Mouse (Mus musculus) left cerebral cortex, postnatal 14 days (tissue): ENCODE data around the gene Pamr1. TPM values are rescaled to one million over a fixed set of nuclear protein-coding genes. Genes with fewer than 3 reads are reported as not detected.

Experiments
- DNase-seq, 2 experiments: peaks; one replicate each; pipeline ENCODE4 v3.0.0; 2021 to 2022; ENCODE audit warnings: low spot score in 2 of 2, mixed read lengths in 1 of 2
- intact Hi-C: fragments of 180-260 bp; cut with DNase I; formaldehyde crosslinking; loops from one replicate; pipeline ENCODE4 v1.15.1; 2025
- total RNA-seq, 2 experiments: library from RNA; stranded (reverse); gene quantifications; 2 replicates each; pipeline ENCODE4 v1.2.3; 2021

Gene Pamr1
- total RNA-seq, 2 experiments from 2014 or later: 34.4 to 35.9 TPM

DNA sequence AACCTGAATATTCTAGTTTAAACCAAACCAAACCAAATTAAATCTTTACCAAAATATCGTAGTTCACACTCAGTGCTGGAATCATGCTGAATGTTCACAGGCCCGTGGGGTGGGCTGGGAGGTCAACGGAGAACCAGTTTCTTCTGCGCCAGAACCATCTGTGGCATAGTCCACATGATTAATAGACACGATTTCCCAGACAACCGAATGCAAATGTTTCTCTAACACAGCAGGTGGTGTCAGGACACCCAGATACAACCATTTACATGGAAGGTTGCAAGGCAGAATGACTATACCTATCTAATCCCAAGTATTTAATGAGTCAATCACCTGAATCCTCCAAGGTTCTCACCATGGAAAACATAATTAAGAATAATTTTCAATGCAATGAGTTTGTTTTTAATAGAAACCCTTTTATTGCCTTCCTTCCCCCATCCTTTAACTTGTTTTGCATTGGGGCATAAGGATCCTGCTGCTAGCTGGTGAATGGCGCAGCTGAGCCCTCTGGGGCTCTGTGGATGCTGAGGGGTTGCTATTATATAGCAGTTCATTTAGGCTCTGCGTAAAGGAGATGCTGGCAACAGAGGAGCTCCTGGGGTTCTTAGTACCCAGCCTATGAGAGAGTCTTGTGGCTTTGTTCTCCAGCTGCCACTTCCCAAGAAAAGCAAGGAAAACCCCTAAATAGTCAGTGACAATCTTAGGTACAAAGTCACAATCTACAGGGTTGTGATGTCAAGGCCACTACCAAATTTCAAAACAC, 106.3 kb downstream of the Pamr1 start:
- DNase-seq: no peak
- intact Hi-C loops: loop anchor here (5.0 kb wide), 2 partner anchors 34 to 59 kb away; no protein-coding TSS in a partner anchor

DNA sequence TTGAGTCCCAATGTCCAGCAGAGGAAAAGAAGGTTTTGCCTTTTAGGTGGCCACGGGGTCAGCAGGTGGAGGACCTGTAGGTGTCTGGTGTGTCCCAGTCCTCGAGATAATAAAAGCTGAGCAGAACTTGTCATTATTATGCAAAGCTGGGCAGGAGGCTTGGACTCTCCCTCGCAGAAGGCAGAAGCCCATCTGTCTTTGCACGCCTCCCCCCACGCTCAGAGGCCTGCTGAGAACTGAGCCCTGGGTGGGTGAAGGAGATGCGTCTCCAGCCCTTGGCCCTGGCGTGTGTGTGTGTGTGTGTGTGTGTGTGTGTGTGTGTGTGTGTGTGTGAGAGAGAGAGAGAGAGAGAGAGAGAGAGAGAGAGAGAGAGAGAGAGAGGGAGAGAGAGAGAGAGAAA, 107.9 kb downstream of the Pamr1 start:
- intact Hi-C loops: loop anchor here (5.0 kb wide), 2 partner anchors 35 to 60 kb away; no protein-coding TSS in a partner anchor
- peak; percentile 49 to 64 for DNase-seq

DNA sequence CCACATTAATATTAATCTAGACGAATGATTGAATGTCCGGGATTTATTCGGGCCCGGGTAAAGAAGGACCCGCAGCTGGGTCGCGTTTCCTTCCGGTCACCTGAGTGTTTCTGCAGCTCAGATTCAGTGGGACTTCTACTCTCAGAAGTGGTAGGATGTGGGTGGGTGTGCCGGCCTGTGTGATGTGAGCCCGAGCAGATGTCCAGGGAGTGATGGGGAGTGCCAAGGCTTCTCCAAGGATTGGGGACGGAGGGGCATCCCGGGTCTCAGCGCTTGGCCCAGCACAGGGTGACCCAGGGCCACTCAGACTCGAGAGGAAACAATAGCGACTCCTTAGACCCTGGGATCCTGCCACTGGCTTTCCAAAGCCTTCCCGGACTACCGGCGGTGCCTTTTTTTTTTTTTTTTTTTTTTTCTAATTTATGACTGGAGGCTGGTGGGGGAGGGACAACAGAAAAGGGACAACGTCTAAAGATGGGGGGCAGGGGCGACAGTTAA, 108.4 kb downstream of the Pamr1 start, which contains the start of gene Slc1a2:
Gene Slc1a2, plus strand, starts transcription at position 497 of the 498 bp plus-strand sequence.
- peak; percentile 66 to 83 for DNase-seq
- intact Hi-C loops: loop anchor here (5.0 kb wide), 2 partner anchors 36 to 61 kb away; no protein-coding TSS in a partner anchor

DNA sequence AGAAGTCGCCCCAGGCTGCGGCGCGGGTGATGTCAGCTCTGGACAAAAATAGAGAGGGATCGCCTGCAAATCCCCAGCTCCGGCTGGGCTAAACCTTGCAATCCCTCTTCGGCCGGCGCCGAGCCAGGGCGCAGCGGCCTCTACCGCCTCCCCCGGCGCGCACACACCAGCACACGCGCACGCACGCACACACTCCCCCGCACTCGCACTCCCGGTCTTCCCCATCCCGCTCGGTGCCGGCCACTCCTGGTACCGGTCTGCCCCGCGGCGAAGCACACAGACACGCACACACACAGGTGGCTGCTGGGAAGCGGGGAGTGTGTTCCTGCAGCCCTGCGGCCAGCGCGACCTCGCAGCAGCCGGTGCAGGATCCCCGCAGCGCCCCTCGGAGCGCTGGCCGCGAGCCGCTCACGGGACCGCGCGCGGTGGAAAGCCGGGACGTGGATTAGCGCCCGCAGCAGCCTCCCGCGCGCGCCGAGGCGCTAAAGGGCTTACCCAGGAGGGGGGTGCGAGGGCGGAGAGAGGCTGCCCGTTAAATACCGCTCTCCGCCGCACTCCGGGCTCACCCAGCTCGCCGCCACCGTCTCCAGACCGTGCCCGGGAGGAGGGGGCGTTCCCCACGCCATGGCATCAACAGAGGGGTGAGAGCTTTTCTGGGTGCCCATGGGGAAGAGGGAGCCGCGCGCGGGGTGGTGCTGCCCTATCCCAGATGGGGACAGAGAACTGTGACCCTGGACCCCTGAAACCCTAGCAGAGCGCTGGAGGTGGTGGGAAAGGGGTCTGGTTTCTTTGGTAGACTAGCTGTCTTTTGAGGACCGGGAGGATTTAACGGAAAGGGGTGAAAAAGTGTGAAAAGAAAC, 109.1 kb downstream of the Pamr1 start:
- peak; percentile 73 to 77 for DNase-seq
- intact Hi-C loops: loop anchor here (5.0 kb wide), 2 partner anchors 37 to 62 kb away; no protein-coding TSS in a partner anchor

DNA sequence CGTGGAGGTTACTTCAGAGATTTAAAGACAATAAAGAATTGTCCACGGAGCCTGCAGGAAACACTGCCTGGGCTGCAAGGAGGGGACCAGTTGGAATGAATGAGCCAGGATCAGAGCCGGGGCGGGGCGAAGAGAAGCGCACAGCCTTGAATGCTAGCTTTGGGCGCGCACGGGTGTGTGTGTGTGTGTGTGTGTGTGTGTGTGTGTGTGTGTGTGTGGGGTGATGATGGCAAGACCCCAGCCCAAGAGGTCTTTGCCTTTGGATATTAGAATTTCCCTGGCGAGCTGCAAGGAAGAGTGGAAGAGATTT, 109.7 kb downstream of the Pamr1 start:
- no peak for DNase-seq
- intact Hi-C loops: loop anchor here (5.0 kb wide), 2 partner anchors 37 to 62 kb away; no protein-coding TSS in a partner anchor

DNA sequence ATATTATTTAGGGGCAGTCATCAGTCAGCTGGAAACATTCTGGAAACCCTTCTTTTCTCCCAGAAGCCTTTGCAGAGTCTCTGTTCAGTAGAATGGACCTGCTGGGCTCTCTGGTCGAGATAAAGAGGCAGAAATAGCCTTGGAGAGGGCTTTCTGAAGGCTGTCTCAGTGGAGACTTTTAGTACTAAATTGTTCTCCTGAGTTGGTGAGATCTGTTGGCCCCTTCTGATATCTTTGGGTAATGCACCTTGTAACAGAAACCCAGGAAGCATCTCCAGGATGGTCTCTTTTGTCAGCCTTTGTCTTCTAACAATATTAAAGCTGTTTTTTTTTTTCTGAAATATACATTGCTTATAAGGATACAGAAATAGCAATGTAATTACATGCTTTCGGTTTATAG, 111.2 kb downstream of the Pamr1 start:
- intact Hi-C loops: no loop called here

DNA sequence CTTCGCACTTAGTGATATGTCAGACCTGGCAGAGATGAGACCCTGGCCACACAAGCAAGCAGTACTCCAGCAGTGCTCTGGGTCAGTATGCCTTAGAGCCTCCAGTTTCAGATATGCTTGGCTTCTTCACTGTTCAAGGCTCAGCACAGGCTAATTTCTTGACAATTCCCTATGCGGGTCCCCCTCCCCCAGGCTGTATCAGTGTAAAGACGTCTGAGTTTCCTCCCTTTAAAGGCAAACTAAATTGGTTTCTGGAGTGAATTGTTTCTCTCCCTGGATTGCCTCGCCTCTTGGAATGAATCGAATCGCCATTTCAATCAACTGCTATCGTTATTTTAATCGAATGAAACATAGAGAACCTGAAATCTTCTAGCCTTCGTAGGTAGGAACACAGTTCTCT, 113.1 kb downstream of the Pamr1 start:
- DNase-seq: no peak
- intact Hi-C loops: no loop called here

More for the DNA sequence above, 111.2 kb downstream of the Pamr1 start:
- DNase-seq: no peak

DNA sequence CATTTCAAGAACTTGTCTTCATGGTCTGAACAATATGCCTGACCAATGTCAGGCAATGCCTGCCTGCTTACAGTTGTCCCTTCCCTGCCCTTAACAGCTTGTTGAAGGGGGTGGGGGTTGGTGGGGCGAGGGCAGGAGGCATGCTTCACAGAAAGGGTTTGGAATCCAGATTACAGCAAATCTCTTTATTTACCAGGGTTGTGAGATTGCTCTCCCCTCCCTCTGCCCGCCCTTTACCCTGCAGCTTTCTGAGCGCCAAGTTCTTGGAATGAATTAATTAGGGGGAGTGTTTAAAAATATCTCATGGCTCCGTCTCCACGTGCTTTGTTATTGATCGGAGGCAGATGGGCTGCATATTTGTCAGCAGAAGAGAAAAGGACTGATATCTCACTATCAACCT, 113.5 kb downstream of the Pamr1 start:
- intact Hi-C loops: no loop called here
- no peak for DNase-seq

DNA sequence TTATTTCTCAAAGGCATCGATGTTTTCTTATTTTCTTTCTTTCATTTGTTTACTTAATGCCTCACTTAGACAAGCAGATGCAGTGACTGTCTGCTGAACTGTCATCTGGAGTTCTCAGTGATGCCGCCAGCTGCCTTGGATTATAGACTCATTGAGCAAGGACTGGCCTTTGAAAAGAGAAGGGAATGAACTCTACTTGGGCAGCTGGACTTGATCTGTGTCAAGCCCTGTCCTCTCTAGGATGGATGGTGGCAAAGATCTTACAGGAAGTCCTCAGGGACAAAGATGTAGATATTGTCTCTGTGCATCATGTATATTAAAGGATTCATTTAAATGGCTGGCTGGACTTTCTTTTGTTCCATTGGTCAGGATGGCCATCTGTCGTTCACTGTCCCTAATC, 114.1 kb downstream of the Pamr1 start:
- intact Hi-C loops: no loop called here
- DNase-seq: no peak

DNA sequence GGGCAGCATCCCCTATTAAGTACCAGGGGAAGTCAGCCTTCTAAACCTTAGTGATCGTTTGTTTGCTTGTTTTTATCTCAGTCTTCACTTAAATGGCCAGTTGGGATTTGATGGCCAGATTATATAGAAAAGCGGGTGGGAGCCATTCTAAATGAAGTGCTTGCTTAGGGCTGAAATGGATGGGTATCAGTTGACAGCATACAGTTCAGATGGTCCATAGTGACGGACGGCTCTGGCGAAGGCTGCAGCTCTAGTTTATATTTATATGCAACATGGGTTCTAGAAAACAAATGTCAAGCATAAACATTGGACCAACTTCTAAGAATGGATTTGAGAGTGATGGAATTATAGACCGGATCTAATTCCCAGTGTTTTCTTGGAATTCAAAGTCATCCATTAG, 118.2 kb downstream of the Pamr1 start:
- intact Hi-C loops: no loop called here
- DNase-seq: no peak

DNA sequence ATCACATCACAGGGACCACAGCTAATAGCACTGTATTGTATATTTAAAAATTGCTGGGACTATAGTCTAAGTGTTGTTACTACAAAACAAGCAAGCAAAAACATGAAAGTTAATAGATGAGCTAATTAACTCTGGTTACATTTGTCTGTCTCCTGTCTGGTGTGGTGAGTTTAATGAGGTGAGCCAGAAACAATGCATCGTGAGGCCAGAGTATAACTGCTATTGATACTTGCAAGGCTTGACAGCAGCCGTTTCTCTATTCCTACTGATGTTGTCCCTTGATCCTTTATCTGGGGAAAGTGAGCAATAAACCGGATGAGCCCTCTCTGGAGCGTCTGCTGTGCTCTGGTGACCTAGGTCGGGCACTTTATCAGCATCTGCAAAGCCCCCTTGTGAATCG, 119.8 kb downstream of the Pamr1 start:
- intact Hi-C loops: no loop called here

DNA sequence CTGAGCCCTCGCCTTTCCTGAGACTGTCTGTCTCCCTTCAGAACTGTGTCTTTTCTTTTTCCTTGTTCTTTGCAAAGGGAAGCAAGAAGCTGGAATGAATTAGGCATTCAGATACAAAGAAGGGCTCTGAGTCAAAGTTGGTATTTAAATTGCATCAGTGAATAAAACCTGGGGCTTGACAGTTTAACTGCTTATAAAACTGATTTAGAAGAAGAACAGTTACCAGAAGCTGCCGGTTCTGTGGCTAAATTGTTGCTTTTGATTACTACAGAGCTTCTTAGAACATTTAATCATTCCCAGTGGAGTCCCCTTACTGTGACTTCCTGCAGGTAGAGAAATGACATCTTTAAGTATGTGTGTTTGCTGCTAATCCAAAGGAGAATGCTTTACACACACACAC, 124.8 kb downstream of the Pamr1 start:
- intact Hi-C loops: no loop called here
- DNase-seq: no peak

More for the DNA sequence above, 119.8 kb downstream of the Pamr1 start:
- no peak for DNase-seq

DNA sequence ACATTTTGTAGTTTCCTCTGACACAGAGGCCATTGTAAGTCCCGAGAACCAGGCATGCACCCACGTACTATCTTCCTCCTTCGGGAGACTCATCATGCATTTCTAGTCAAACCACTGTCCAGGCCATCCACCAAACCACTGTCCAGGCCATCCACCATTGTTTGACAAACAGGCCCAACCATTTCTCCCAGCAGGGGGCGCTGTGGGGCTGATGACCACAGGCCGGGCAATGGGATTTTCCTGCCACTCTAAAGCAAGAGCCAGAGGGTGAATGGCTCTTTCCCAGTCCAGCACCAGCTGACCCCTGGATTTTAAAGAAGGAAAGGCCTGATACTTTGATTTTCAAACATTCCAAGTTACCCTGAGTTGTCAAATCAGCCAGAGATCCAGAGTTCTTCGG, 125.5 kb downstream of the Pamr1 start:
- intact Hi-C loops: loop anchor here (5.0 kb wide), 1 partner anchor 78 kb away; no protein-coding TSS in a partner anchor

DNA sequence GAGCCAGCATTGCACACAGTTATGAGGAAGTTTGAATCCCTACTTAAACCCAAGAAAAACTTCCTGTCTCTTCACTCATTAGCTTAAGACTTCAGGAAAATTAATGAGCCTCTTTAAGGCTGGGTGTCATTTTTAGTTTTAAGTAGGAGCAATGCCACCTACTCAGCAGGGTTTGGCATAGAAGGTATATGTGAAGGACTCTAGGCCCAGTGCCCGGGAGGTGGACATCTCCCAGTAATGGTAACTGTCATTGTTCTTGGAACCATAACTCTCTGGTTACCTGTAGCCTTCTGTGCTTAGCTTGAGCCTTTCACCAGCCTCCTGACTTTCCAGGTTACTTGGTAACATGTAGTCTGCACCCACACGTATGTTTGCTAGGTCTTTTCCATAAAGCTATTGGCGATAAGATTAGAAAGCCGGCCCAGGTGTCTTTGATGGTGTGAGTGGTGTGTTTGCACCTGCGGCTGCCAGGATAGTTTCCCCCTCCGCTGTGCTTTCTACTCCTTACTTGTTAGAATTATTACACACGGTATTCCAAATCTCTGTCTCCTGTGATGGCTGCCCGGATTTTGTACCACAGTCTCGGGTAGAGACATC, 127.0 kb downstream of the Pamr1 start:
- intact Hi-C loops: loop anchor here (5.0 kb wide), 1 partner anchor 80 kb away; no protein-coding TSS in a partner anchor
- DNase-seq: no peak

More for the DNA sequence above, 125.5 kb downstream of the Pamr1 start:
- DNase-seq: peak; percentile 56 to 64

DNA sequence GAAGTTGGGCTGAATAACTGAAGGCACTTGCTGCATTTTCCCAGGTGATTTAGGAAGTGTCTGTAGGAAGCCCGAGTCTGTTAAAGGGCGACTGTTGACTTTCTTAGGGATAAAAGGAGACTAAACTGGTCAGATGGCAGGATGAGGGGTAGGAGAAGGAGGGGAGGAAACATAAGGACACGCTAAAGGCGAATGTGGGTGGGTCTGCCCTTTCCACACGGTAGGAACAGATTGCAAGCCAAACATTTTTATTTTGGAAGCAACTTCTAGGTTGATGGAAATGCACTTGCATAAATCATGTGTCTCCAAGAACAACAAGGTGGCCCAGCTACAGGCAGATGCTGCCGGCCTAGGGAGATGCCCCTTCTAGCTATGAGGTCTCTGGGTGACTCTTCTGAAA, 127.6 kb downstream of the Pamr1 start:
- intact Hi-C loops: loop anchor here (5.0 kb wide), 1 partner anchor 80 kb away; no protein-coding TSS in a partner anchor
- DNase-seq: no peak

DNA sequence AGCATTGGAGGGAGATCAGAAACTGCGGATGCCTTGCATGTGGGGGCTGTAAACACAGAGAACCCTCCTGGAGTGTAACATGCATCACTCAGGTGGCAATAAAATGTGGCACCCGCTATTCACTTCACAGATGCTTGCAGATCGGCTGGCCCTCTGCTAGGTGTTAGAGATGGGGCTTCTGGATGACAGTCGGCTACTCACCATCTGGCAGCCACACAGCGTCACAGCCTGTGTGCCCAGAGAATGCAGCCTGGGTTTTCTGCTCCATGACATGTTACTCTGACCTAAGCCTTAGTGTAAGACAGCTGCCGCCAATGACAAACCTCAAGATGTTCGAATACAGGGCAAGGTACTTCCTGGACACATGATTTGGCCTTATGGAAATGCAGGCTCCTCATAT, 131.5 kb downstream of the Pamr1 start:
- DNase-seq: no peak
- intact Hi-C loops: loop anchor here (10.0 kb wide), 1 partner anchor 393 kb away; the partner anchor contains the start of genes Apip and Pdhx

DNA sequence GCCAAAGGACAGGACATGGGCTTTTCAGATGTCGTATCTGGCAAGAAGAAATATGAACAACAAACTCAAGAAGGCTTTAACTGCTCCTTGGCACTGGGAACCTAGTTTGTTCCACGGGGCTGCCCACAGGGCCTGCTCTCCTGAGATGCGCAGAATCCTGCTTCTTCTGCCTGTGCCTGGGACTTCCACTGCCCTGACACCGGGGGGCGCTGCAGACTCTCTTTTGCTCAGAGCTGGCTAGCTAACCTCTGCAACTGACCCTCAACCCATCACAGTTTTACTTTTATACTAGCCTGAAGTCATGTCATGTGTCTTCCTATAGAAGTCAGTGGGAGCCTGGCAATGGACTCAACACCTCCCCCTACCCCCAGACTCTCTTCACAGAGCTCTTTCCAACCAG, 132.4 kb downstream of the Pamr1 start:
- intact Hi-C loops: loop anchor here (10.0 kb wide), 1 partner anchor 393 kb away; the partner anchor contains the start of genes Apip and Pdhx
- DNase-seq: peak in 1 of 2 experiments; percentile 46

DNA sequence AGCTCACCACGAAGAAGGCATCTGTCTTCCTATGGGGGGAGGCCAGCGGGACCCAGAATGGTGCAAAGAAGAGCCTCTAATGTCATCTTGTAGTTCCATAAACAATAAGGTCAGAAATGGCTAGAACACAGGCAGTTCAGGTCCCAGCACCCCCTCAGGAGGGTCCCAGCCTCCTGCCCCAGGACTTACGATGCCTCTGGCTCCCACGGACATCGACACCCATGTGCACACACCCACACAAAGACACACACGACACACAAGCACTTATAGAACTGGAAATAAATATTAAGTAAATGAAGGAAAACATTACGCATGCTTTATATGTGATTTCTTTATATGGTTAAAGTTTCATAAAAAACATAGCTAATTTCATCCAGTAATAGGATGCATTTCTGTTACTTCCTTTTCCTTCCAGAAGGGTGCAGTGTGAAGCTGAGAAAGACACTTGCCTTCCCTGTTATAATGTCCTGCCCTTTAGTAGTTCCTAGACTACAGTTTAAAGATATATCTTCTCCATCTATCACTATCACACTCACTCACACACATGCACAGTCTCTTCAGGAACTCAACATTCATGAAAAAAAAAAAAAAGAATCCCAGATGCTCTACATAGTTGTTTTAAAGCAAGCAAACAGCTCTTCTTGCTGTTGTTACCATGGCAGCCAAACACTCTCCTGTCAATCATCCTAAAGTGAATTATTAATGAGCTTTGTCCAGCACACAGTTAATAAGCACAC, 135.7 kb downstream of the Pamr1 start:
- DNase-seq: peak in 1 of 2 experiments; percentile 58
- intact Hi-C loops: loop anchor here (5.0 to 10.0 kb wide), 2 partner anchors 332 to 389 kb away; partner anchors contain the start of genes Apip and Pdhx

DNA sequence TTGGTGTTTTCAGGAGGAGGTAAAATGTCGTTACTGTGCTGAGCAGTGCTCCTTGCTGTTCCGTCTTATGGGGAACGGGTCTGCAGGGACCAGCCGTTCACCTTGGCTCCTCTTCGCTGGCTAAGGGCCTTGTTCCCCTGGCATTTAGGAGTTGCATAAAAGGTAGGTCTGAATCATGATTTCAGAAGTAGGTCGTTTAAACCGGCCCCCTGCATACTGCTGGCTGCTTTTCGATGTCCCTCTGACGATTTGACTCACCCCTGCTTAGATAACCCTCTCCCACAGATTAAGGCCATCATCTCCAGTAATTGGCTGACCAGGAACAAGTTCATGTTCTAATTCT, 136.3 kb downstream of the Pamr1 start:
- intact Hi-C loops: loop anchor here (5.0 to 10.0 kb wide), 2 partner anchors 331 to 389 kb away; partner anchors contain the start of genes Apip and Pdhx
- DNase-seq: no peak
